14 mouse cellular contexts compared by ENCODE assay signal in the genomic region with DNA sequence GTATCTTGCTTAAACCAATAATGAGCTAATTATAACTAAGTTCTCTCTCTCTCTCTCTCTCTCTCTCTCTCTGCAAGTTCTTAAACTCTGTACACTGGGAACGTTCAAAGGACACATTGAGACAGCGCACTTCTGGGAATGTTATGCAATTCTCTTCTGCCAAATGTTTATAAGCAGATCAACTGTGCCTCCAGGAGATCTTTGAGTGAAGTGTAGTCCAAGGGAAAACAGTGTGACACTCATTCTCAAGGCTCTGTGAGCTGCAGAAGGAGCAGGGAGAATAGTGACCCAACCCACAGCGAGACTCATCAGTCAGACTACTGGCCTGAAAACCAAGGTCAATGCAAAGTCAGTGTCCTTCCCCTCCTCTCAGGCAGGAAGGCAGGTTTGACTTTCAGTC.
DNase-seq lines count a peak whose midpoint lies in the region; ATAC-seq and TF ChIP-seq lines count a peak whose summit lies in the region.
"Had no signal": no experiment of that assay in that cellular context is flagged by ENCODE, and none has a peak within 500 bp of the region (broad histone marks: within the 10 kb centered on the region; RNA-seq: fewer than 3 reads in every experiment).

No protein-coding gene starts in this region.

- DNase-seq in kidney, adult 11 months = peak; percentile 40
- DNase-seq in lung, postnatal 0 days (ENCODE audit: low spot score) = peak; percentile 68
- no peak for DNase-seq in lung, postnatal 14 days
- peak; percentile 96 for DNase-seq in fat pad, adult 2 months (ENCODE audit: extremely low read depth, low read depth, low spot score)
- no peak for DNase-seq in spleen, postnatal 10 days (ENCODE audit: low spot score in 2 of 2)
- DNase-seq: cerebellum, adult 11 months; cerebellum, postnatal 36 days; thymus, postnatal 4 days had no signal

- no peak overlapping the region for H3K4me2 ChIP-seq in kidney, embryonic 15.5 days
- no peak overlapping the region for H3K4me2 ChIP-seq in lung, postnatal 0 days (replicated peaks; ENCODE audit: low read depth, low read length)
- H3K4me2 ChIP-seq in midbrain, embryonic 16.5 days (ENCODE audit: low read length) = no peak overlapping the region
- H3K4me2 ChIP-seq: hindbrain, embryonic 14.5 days had no signal

- no peaks in the 10 kb centered on the region for H3K9me3 ChIP-seq in kidney, embryonic 15.5 days (replicated peaks)
- H3K9me3 ChIP-seq in lung, postnatal 0 days (ENCODE audit: low read length) = no peaks in the 10 kb centered on the region
- no peaks in the 10 kb centered on the region for H3K9me3 ChIP-seq in midbrain, embryonic 16.5 days (replicated peaks; ENCODE audit: control insufficient read depth, low read length, poor library complexity, severe bottlenecking)

- peak; percentile 23; the same call in 1 of the 2 replicates for TF ChIP-seq CTCF in lung, postnatal 0 days (IDR thresholded peaks at IDR 0.05)

- H3K36me3 ChIP-seq in kidney, embryonic 15.5 days = no peaks in the 10 kb centered on the region
- no peaks in the 10 kb centered on the region for H3K36me3 ChIP-seq in lung, postnatal 0 days (ENCODE audit: insufficient read depth, low read length)
- H3K36me3 ChIP-seq in midbrain, embryonic 16.5 days (ENCODE audit: control insufficient read depth, insufficient read depth, low read length) = no peaks in the 10 kb centered on the region

- H3K4me3 ChIP-seq in kidney, embryonic 15.5 days (replicated peaks) = no peak overlapping the region
- H3K4me3 ChIP-seq in lung, postnatal 0 days (ENCODE audit: low read depth, low read length) = no peak overlapping the region
- no peak overlapping the region for H3K4me3 ChIP-seq in midbrain, embryonic 16.5 days (ENCODE audit: low read depth, low read length)
- H3K4me3 ChIP-seq: layer of hippocampus, adult 2 months; left cerebral cortex, adult 2 months had no signal

- H3K27me3 ChIP-seq in kidney, embryonic 15.5 days = no peaks in the 10 kb centered on the region
- H3K27me3 ChIP-seq in lung, postnatal 0 days (replicated peaks; ENCODE audit: insufficient read depth, low read length) = no peaks in the 10 kb centered on the region
- H3K27me3 ChIP-seq in midbrain, embryonic 16.5 days (ENCODE audit: control insufficient read depth, insufficient read depth, low read depth, low read length) = no peaks in the 10 kb centered on the region

- no peak for TF ChIP-seq EP300 in lung, postnatal 0 days (IDR thresholded peaks at IDR 0.05)

- WGBS in kidney, embryonic 15.5 days = 86% methylated on average over 3 of the region's 3 CpGs
- 36% methylated on average over 3 of the region's 3 CpGs for WGBS in lung, postnatal 0 days
- 82% methylated on average over 3 of the region's 3 CpGs for WGBS in midbrain, embryonic 16.5 days

- no peak for ATAC-seq in kidney, embryonic 15.5 days (replicated peaks; ENCODE audit: low FRiP score)
- ATAC-seq in lung, postnatal 0 days = peak; percentile 64
- ATAC-seq in midbrain, embryonic 16.5 days = no peak
- ATAC-seq: activated CD4-positive, CD25-positive, alpha-beta regulatory T cell, adult 4 months had no signal

- H3K27ac ChIP-seq in kidney, embryonic 15.5 days = no peak overlapping the region
- H3K27ac ChIP-seq in lung, postnatal 0 days (ENCODE audit: low read length) = no peak overlapping the region
- no peak overlapping the region for H3K27ac ChIP-seq in midbrain, embryonic 16.5 days (ENCODE audit: low read length)
- H3K27ac ChIP-seq: hindbrain, embryonic 14.5 days; layer of hippocampus, adult 2 months; left cerebral cortex, adult 2 months had no signal

- H3K9ac ChIP-seq in kidney, embryonic 15.5 days = no peak overlapping the region
- no peak overlapping the region for H3K9ac ChIP-seq in lung, postnatal 0 days (replicated peaks; ENCODE audit: low read depth)
- H3K9ac ChIP-seq in midbrain, embryonic 16.5 days (ENCODE audit: low read depth, low read length) = no peak overlapping the region
- H3K9ac ChIP-seq: hindbrain, embryonic 14.5 days had no signal

- H3K4me1 ChIP-seq in kidney, embryonic 15.5 days = no peaks in the 10 kb centered on the region
- H3K4me1 ChIP-seq in lung, postnatal 0 days (ENCODE audit: insufficient read depth, low read depth, low read length) = no peaks in the 10 kb centered on the region
- H3K4me1 ChIP-seq in midbrain, embryonic 16.5 days (ENCODE audit: control insufficient read depth, insufficient read depth, low read length) = no peaks in the 10 kb centered on the region

Comparison
In these comparisons a context has a peak if more than half of its experiments do, and no peak if none do; other contexts are left out.
1. DNase-seq: peak in kidney, adult 11 months (single experiment), lung, postnatal 0 days (single experiment) and fat pad, adult 2 months (single experiment); none in lung, postnatal 14 days (single experiment) and spleen, postnatal 10 days (0 of 2).